Mouse (Mus musculus) cortical plate, adult 2 months (tissue): ENCODE results near the gene Bhlha15.

Experiments used
- CTCF ChIP-seq: fragments of 200-500 bp; IDR thresholded peaks from 2 replicates; pipeline ENCODE4 v1.5.1; 2011; ENCODE audit warnings: mild to moderate bottlenecking, control low read depth, low read length; ENCODE audit not compliant: insufficient read depth; ENCODE audit errors: extremely low read depth
- POLR2A ChIP-seq: fragments of 200-500 bp; IDR thresholded peaks from 2 replicates; pipeline ENCODE4 v1.6.1; 2011; ENCODE audit warnings: mild to moderate bottlenecking, low read length, control low read depth; ENCODE audit not compliant: insufficient read depth; ENCODE audit errors: extremely low read depth

- TF ChIP-seq CTCF (no peak), POLR2A (no peak)
Measured at GRCm38 (mm10) chr5:144184350-144185045, 5.6 kb upstream of the Bhlha15 start.
